Mouse (Mus musculus) C2C12 (cell line): ENCODE results near the gene Msi2. TPM values are rescaled to one million over a fixed set of nuclear protein-coding genes. Genes with fewer than 3 reads are reported as not detected.

Experiments used
- H3K27me3 ChIP-seq: one replicate; pipeline ENCODE4 v1.6.1; 2011; ENCODE audit not compliant: control insufficient read depth, insufficient read depth, insufficient read length
- H3K36me3 ChIP-seq: one replicate; pipeline ENCODE4 v1.6.1; 2011; ENCODE audit not compliant: control insufficient read depth, insufficient read depth
- H3K4me3 ChIP-seq: one replicate; pipeline ENCODE4 v1.5.1; 2011; ENCODE audit warnings: mild to moderate bottlenecking, control low read depth; ENCODE audit not compliant: poor library complexity, insufficient read depth, severe bottlenecking
- H3K79me2 ChIP-seq: one replicate; pipeline ENCODE4 v1.6.1; 2011; ENCODE audit not compliant: control insufficient read depth, insufficient read depth
- H3K79me3 ChIP-seq: one replicate; pipeline ENCODE4 v1.6.1; 2011; ENCODE audit warnings: low read depth, control low read depth
- H3ac ChIP-seq: one replicate; pipeline ENCODE3; 2011; ENCODE audit warnings: low read depth; ENCODE audit not compliant: control insufficient read depth, insufficient read length
- CEBPB ChIP-seq: IDR thresholded peaks from one replicate; pipeline ENCODE4 v1.6.1; 2011; ENCODE audit warnings: low read depth, mild to moderate bottlenecking, control low read depth, moderate library complexity
- CTCF ChIP-seq: IDR thresholded peaks from one replicate; pipeline ENCODE4 v1.5.1; 2011; ENCODE audit not compliant: control insufficient read depth, insufficient read depth, insufficient read length
- FOSL1 ChIP-seq: IDR thresholded peaks from one replicate; pipeline ENCODE4 v1.8.0; 2011; ENCODE audit warnings: mild to moderate bottlenecking, low read length; ENCODE audit not compliant: poor library complexity, insufficient read depth, severe bottlenecking
- MAX ChIP-seq: IDR thresholded peaks from one replicate; pipeline ENCODE4 v1.6.1; 2011; ENCODE audit warnings: mild to moderate bottlenecking, control low read depth
- MYOD1 ChIP-seq: IDR thresholded peaks from one replicate; pipeline ENCODE4 v1.6.1; 2011; ENCODE audit warnings: low read depth; ENCODE audit not compliant: control insufficient read depth, insufficient read length
- MYOG ChIP-seq: IDR thresholded peaks from one replicate; pipeline ENCODE4 v1.6.1; 2011; ENCODE audit not compliant: control insufficient read depth, insufficient read length; ENCODE audit errors: extremely low read depth
- USF1 ChIP-seq: IDR thresholded peaks from one replicate; pipeline ENCODE4 v1.6.1; 2011; ENCODE audit warnings: low read depth, mild to moderate bottlenecking, control low read depth, moderate library complexity
- polyA plus RNA-seq: library from polyadenylated mRNA; unstranded; fragments of >200 nt; fragmentation: generic; extraction: Trizol; gene quantifications from one replicate; pipeline ENCODE4 v1.2.1, GENCODE M21; 2012; ENCODE audit warnings: missing spikeins

Msi2 gene
- polyA plus RNA-seq, 1 experiment = 8.4 TPM

GRCm38 (mm10) chr11:88676597-88676996, 41.7 kb downstream of the Msi2 start:
- no peaks in the 10 kb centered on the region for H3K79me2 ChIP-seq
- TF ChIP-seq USF1 = no peak
- no peaks in the 10 kb centered on the region for H3K27me3 ChIP-seq
- H3K36me3 ChIP-seq = peaks cover 35% of the 10 kb centered on the region
- no peaks in the 10 kb centered on the region for H3K79me3 ChIP-seq
- H3ac ChIP-seq = no peak overlapping the region
- H3K4me3 ChIP-seq = no peak overlapping the region

GRCm38 (mm10) chr11:88675526-88676353, 42.6 kb downstream of the Msi2 start:
- H3K36me3 ChIP-seq = peaks cover 40% of the 10 kb centered on the region
- TF ChIP-seq CEBPB (no peak), USF1 (no peak), MAX (no peak), MYOG (no peak), CTCF (no peak)
- H3K79me2 ChIP-seq = no peaks in the 10 kb centered on the region

GRCm38 (mm10) chr11:88674075-88674474, 44.2 kb downstream of the Msi2 start:
- Histone ChIP-seq H3K4me3 (no peak overlapping the region), H3ac (no peak overlapping the region), H3K36me3 (peaks cover 48% of the 10 kb centered on the region), H3K79me3 (no peaks in the 10 kb centered on the region), H3K79me2 (no peaks in the 10 kb centered on the region), H3K27me3 (no peaks in the 10 kb centered on the region)
- TF ChIP-seq CTCF = no peak
- TF ChIP-seq MYOD1 = no peak
- no peak for TF ChIP-seq CEBPB
- TF ChIP-seq MYOG = no peak
- TF ChIP-seq MAX = no peak
- TF ChIP-seq USF1 = no peak
- no peak for TF ChIP-seq FOSL1

More at GRCm38 (mm10) chr11:88675526-88676353, 42.6 kb downstream of the Msi2 start:
- Histone ChIP-seq H3K27me3 (no peaks in the 10 kb centered on the region), H3K4me3 (no peak overlapping the region), H3ac (no peak overlapping the region), H3K79me3 (no peaks in the 10 kb centered on the region)

- no peak overlapping the region for H3ac ChIP-seq
- no peaks in the 10 kb centered on the region for H3K79me2 ChIP-seq
- H3K4me3 ChIP-seq = no peak overlapping the region
- TF ChIP-seq USF1 = no peak
- TF ChIP-seq CEBPB = no peak
- no peak for TF ChIP-seq FOSL1
- TF ChIP-seq MYOG = no peak
- TF ChIP-seq MAX = no peak
- no peak for TF ChIP-seq MYOD1
- TF ChIP-seq CTCF = no peak
- no peaks in the 10 kb centered on the region for H3K79me3 ChIP-seq
- no peaks in the 10 kb centered on the region for H3K27me3 ChIP-seq
- peaks cover 41% of the 10 kb centered on the region for H3K36me3 ChIP-seq
These were observed 47.4 kb downstream of the Msi2 start for GRCm38 (mm10) chr11:88670925-88671324.

GRCm38 (mm10) chr11:88669106-88669505, 49.2 kb downstream of the Msi2 start:
- no peak for TF ChIP-seq MYOG
- no peak for TF ChIP-seq CTCF
- TF ChIP-seq CEBPB = no peak
- TF ChIP-seq USF1 = no peak
- TF ChIP-seq MYOD1 = no peak
- Histone ChIP-seq H3ac (no peak overlapping the region), H3K27me3 (no peaks in the 10 kb centered on the region), H3K4me3 (no peak overlapping the region), H3K79me3 (no peaks in the 10 kb centered on the region), H3K79me2 (no peaks in the 10 kb centered on the region), H3K36me3 (peaks cover 27% of the 10 kb centered on the region)

- H3K36me3 ChIP-seq = peaks cover 23% of the 10 kb centered on the region
- H3ac ChIP-seq = no peak overlapping the region
- TF ChIP-seq FOSL1 = no peak
- TF ChIP-seq MAX = no peak
- TF ChIP-seq CEBPB = no peak
- no peak for TF ChIP-seq MYOD1
- H3K79me2 ChIP-seq = no peaks in the 10 kb centered on the region
- H3K27me3 ChIP-seq = no peaks in the 10 kb centered on the region
- H3K79me3 ChIP-seq = no peaks in the 10 kb centered on the region
- H3K4me3 ChIP-seq = no peak overlapping the region
These were observed 50.0 kb downstream of the Msi2 start for GRCm38 (mm10) chr11:88668345-88668744.
